ENCODE assay signal across 8 mouse cellular contexts in genomic region chr5:8366771-8367613, GRCm38 (mm10). TPM values are rescaled to one million over a fixed set of nuclear protein-coding genes. Genes with fewer than 3 reads are reported as not detected.
DNase-seq lines count a peak whose midpoint lies in the region; ATAC-seq lines count a peak whose summit lies in the region.

No protein-coding gene starts in this region.

- H3K27ac ChIP-seq in heart, embryonic 10.5 days = 0 out of 2 replicates have a peak overlapping the region, but pooled peaks have one; percentile 0
- H3K27ac ChIP-seq in brown adipose tissue, adult 24 weeks (replicated peaks; ENCODE audit: low read depth, low read length) = no peak overlapping the region
- H3K27ac ChIP-seq in forebrain, embryonic 13.5 days = 0 out of 2 replicates have a peak overlapping the region, but pooled peaks have one; percentile 84
- peak overlapping the region; percentile 92 for H3K27ac ChIP-seq in midbrain, embryonic 15.5 days

- peak overlapping the region; percentile 79 for H3K4me3 ChIP-seq in heart, embryonic 10.5 days
- peak overlapping the region; percentile 61 for H3K4me3 ChIP-seq in brown adipose tissue, adult 24 weeks (ENCODE audit: insufficient read depth, low read depth, low read length)
- H3K4me3 ChIP-seq in forebrain, embryonic 13.5 days = peak overlapping the region; percentile 81
- H3K4me3 ChIP-seq in midbrain, embryonic 15.5 days = peak overlapping the region; percentile 81

- H3K4me2 ChIP-seq in forebrain, embryonic 13.5 days = peak overlapping the region; percentile 78
- peak overlapping the region; percentile 70 for H3K4me2 ChIP-seq in midbrain, embryonic 15.5 days

- H3K27me3 ChIP-seq in heart, embryonic 10.5 days (ENCODE audit: insufficient read depth, poor library complexity, severe bottlenecking) = peaks cover 12% of the 10 kb centered on the region; the same call in 1 of the 2 replicates
- no peaks in the 10 kb centered on the region for H3K27me3 ChIP-seq in forebrain, embryonic 13.5 days
- H3K27me3 ChIP-seq in midbrain, embryonic 15.5 days (replicated peaks) = no peaks in the 10 kb centered on the region

- peak overlapping the region; percentile 84 for H3K9ac ChIP-seq in forebrain, embryonic 13.5 days
- peak overlapping the region; percentile 87 for H3K9ac ChIP-seq in midbrain, embryonic 15.5 days

- no peak for DNase-seq in heart, embryonic 10.5 days (ENCODE audit: low spot score)
- DNase-seq in heart, adult 9 months (ENCODE audit: low spot score in 2 of 2) = no peak
- DNase-seq in layer of hippocampus, postnatal 10 days (ENCODE audit: low spot score in 2 of 2) = peak; percentile 53
- no peak for DNase-seq in adrenal gland, adult 18-20 months (ENCODE audit: low spot score in 2 of 2)
- no peak for DNase-seq in gastrocnemius, postnatal 25 days

- H3K36me3 ChIP-seq in heart, embryonic 10.5 days = no peaks in the 10 kb centered on the region
- H3K36me3 ChIP-seq in forebrain, embryonic 13.5 days (ENCODE audit: poor library complexity, severe bottlenecking) = no peaks in the 10 kb centered on the region
- no peaks in the 10 kb centered on the region for H3K36me3 ChIP-seq in midbrain, embryonic 15.5 days (replicated peaks)

- WGBS in heart, embryonic 10.5 days = 3% methylated on average over 24 of the region's 25 CpGs
- WGBS in forebrain, embryonic 13.5 days = under 1% methylated on average over 24 of the region's 25 CpGs
- WGBS in midbrain, embryonic 15.5 days = under 1% methylated on average over 24 of the region's 25 CpGs

- H3K4me1 ChIP-seq in heart, embryonic 10.5 days = peaks cover 6% of the 10 kb centered on the region; the same call in 1 of the 2 replicates
- H3K4me1 ChIP-seq in brown adipose tissue, adult 24 weeks (ENCODE audit: control insufficient read depth, insufficient read depth, insufficient read length, low read length) = peaks cover 3% of the 10 kb centered on the region; the same call in 1 of the 2 replicates
- peaks cover 8% of the 10 kb centered on the region for H3K4me1 ChIP-seq in forebrain, embryonic 13.5 days
- H3K4me1 ChIP-seq in midbrain, embryonic 15.5 days = peaks cover 12% of the 10 kb centered on the region

- ATAC-seq in forebrain, embryonic 13.5 days = peak; percentile 44
- peak; percentile 71 for ATAC-seq in midbrain, embryonic 15.5 days (replicated peaks)

- no peaks in the 10 kb centered on the region for H3K9me3 ChIP-seq in heart, embryonic 10.5 days
- H3K9me3 ChIP-seq in forebrain, embryonic 13.5 days (replicated peaks) = no peaks in the 10 kb centered on the region
- no peaks in the 10 kb centered on the region for H3K9me3 ChIP-seq in midbrain, embryonic 15.5 days

RNA-seq across cellular contexts. Expression of gene Adam22, which starts 1.0 kb away (rescaled TPM):
- polyA plus RNA-seq in heart, embryonic 10.5 days (2016; fragmentation: Nextera tagmentation; extraction: Ambion mirVana) = 4.7 TPM in 2 replicates
- polyA plus RNA-seq in brown adipose tissue, adult 24 weeks (2012; ENCODE audit: insufficient read depth, insufficient read length, missing spikeins) = 0.59 and 0.92 TPM in 2 replicates
- 20.8 and 24.8 TPM in 2 replicates for polyA plus RNA-seq in forebrain, embryonic 13.5 days (2015; fragmentation: Nextera tagmentation; extraction: Ambion mirVana)
- 100 to 1,000 TPM; 136 to 139 TPM for total RNA-seq in layer of hippocampus, postnatal 10 days (2021)
- 42.9 and 47.2 TPM in 2 replicates for polyA plus RNA-seq in midbrain, embryonic 15.5 days (2015; fragmentation: Nextera tagmentation; extraction: Ambion mirVana)
- total RNA-seq in adrenal gland, adult 18-20 months (2021) = 1 to 10 TPM; 4.5 to 5.1 TPM
- 1 to 10 TPM; 1.3 to 2.3 TPM for total RNA-seq in gastrocnemius, postnatal 25 days (2021)

RNA-seq across cellular contexts. Expression of gene Dbf4, which starts 55.5 kb away (rescaled TPM):
- 39.3 and 48.5 TPM in 2 replicates for polyA plus RNA-seq in heart, embryonic 10.5 days (2016; fragmentation: Nextera tagmentation; extraction: Ambion mirVana)
- polyA plus RNA-seq in brown adipose tissue, adult 24 weeks (2012; ENCODE audit: insufficient read depth, insufficient read length, missing spikeins) = 1.3 and 1.4 TPM in 2 replicates
- polyA plus RNA-seq in forebrain, embryonic 13.5 days (2015; fragmentation: Nextera tagmentation; extraction: Ambion mirVana) = 43.4 and 44.8 TPM in 2 replicates
- 1 to 10 TPM; 5.7 to 6.0 TPM for total RNA-seq in layer of hippocampus, postnatal 10 days (2021)
- 9.6 and 9.7 TPM in 2 replicates for polyA plus RNA-seq in midbrain, embryonic 15.5 days (2015; fragmentation: Nextera tagmentation; extraction: Ambion mirVana)
- total RNA-seq in adrenal gland, adult 18-20 months (2021) = 1 to 10 TPM; 5.5 to 6.7 TPM
- under 1 TPM; 0.59 to 0.96 TPM for total RNA-seq in gastrocnemius, postnatal 25 days (2021)

RNA-seq across cellular contexts. Expression of gene Slc25a40, which starts 55.7 kb away (rescaled TPM):
- 9.1 and 12.7 TPM in 2 replicates for polyA plus RNA-seq in heart, embryonic 10.5 days (2016; fragmentation: Nextera tagmentation; extraction: Ambion mirVana)
- 4.8 and 5.2 TPM in 2 replicates for polyA plus RNA-seq in brown adipose tissue, adult 24 weeks (2012; ENCODE audit: insufficient read depth, insufficient read length, missing spikeins)
- 9.3 and 9.6 TPM in 2 replicates for polyA plus RNA-seq in forebrain, embryonic 13.5 days (2015; fragmentation: Nextera tagmentation; extraction: Ambion mirVana)
- 10 to 100 TPM; 10.2 to 11.2 TPM for total RNA-seq in layer of hippocampus, postnatal 10 days (2021)
- polyA plus RNA-seq in midbrain, embryonic 15.5 days (2015; fragmentation: Nextera tagmentation; extraction: Ambion mirVana) = 7.2 and 7.4 TPM in 2 replicates
- 10 to 100 TPM in 1 of 2 experiments, 1 to 10 TPM in 1; 8.7 to 10.8 TPM for total RNA-seq in adrenal gland, adult 18-20 months (2021)
- total RNA-seq in gastrocnemius, postnatal 25 days (2021) = 1 to 10 TPM; 3.7 to 4.1 TPM

Comparison
In these comparisons a context has a peak if more than half of its experiments do, and no peak if none do; other contexts are left out.
1. DNase-seq: peak in layer of hippocampus, postnatal 10 days (2 of 2); none in heart, embryonic 10.5 days (single experiment), heart, adult 9 months (0 of 2), adrenal gland, adult 18-20 months (0 of 2) and gastrocnemius, postnatal 25 days (single experiment).
2. Peak in every context shown above with its lines, with median percentiles within 50 percentile points of each other: H3K4me3 ChIP-seq.